Mouse (Mus musculus) liver, postnatal 0 days (tissue): ENCODE measurements around the gene Kdm1a.

ENCODE experiments used
- CTCF ChIP-seq: sonication (generic); IDR thresholded peaks from 2 replicates; pipeline ENCODE4 v1.5.1; 2016; ENCODE audit warnings: antibody characterized with exemption, low read depth
- EP300 ChIP-seq: IDR thresholded peaks from 2 replicates; pipeline ENCODE4 v1.6.1; 2016; ENCODE audit warnings: antibody characterized with exemption, low read depth, mild to moderate bottlenecking

DNA sequence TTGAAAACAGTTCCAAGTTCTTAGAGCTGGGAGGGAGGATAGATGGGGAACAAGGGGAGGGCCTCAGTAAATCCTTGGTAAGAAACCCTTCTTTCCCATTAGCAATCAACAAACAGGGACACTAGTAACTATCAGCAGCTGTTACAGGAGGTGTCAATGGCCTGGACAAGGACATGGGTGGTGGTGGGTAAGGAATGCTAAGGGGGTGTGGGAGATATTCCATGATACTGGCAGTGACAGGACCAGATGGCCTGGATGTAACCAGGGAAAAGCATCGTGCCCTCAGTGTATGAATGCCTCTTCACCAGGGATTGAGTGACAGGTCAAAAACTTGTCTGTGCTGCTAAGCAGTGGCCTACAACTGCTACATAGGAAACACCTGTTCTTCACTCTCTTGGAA is 49.4 kb downstream of the Kdm1a start:
- TF ChIP-seq CTCF (no peak), EP300 (no peak)
